Mouse (Mus musculus): ENCODE data around the gene Rcn1.

Gene Rcn1

DNA sequence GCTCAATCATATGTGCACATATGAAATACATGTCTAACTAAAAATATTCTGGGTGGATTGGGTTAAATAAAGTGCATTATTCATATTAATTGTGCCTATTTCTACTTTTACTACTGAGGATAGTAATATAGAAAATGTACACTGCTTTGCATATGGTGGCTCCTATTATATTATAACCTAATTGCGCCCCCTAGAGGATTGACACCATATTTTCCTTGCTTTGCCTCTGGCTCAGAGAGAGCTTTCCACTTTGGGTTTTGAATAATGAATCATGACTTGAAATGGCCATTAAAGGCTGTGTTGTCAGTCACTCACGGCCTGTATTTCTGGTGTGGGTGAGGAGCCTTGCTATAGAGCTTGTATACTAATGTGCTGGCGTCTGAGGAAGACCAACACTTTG is 59.1 kb downstream of the Rcn1 start:
- peak in 1 of 2 experiments; percentile 48 for DNase-seq (ENCODE audit: inconsistent age in 2 of 2, low spot score in 1 of 2)

DNA sequence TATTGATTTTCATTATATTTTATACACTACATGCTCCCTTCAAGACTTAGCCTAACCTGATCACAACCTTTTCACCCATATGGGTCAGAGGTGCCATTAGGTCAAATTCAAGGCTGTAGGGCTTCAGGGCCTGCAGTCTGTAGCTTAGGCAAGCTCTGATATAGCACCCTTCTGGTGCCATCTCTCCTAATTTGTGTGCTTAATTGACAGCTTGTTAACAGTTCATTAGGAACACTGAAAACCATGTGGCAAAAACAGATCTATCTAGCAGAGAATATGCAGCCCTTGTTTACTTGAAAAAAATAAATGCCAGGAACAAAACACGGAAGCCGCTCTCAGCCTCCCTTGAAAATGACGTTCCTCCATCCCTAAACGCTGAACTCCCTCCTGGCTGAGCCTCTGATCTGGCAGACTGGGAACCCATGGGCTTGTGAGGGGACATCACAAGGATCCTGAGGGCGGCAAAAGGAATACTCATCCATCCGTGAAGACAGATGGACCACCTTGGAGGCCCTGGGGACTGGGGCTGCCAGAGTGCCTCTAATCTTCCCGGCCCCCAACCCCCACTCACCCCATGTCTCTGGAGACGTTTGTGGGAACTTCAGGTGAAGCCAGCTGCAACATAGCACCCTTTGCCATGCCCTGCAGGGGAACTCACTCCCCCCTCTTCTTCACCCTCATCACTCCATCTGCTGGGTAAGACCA is 61.8 kb downstream of the Rcn1 start:
- DNase-seq (ENCODE audit: inconsistent age in 2 of 2, low spot score in 1 of 2) = no peak

DNA sequence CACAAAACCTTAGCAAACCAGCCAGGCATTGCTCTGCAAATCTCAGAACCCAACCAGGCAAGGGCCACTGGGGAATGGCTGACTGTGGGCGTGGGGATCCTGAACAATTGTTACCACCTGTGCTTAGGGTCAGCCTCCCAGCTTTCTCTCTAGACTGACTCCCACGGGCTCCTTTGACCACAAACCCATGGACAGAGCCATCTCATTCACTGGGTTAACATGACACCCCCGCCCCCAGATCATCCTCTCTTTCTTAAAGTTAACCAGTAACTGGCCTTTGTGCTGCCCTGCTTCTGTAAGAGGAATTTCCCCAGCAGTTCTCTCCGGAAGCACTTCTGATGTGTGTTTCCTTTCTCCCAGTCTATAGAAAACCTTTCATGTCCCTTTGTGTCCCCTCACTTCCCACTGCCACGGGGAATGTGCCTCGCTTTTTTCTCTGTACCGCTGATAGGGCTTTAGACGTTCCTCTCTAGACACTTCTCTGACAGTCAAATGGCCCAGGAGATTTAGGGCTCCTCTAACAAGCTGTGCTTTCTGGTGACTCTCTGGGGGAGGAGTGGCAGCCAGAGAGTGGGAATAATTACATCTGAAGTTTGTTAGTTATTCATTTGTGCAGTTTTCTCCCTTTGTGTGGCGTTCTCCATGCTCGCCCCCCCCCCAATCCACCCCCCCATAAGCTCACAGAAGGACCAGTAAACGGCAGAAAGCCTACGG is 62.6 kb downstream of the Rcn1 start:
- no peak for DNase-seq (ENCODE audit: inconsistent age in 2 of 2, low spot score in 1 of 2)
